Mouse (Mus musculus): ENCODE results near the gene Gdf15. TPM values are rescaled to one million over a fixed set of nuclear protein-coding genes. Genes with fewer than 3 reads are reported as not detected.

The Gdf15 gene
- total and polyA plus RNA-seq, 2 experiments from 2014 or later = 0.15 to 1.7 TPM

DNA sequence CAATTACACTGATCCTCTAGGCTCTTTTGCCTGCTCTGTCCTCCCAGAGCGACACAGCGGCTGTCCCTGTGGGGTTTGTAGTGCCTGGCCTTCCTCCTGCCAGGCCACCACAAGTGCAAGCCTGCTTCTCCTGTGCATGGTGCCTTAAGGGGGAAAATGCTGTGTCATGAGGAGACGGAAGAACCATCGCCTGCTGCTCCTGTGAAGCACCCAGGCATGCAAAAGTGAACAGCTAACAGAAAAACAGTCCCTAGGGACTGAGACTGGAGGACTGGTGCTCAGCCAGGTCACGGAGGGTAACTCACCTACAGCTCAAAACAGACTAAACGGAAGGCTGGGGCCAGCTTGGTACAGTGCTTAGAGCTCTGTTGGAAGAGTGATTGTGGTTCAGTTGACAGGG is 3.3 kb upstream of the Gdf15 start:
- Histone ChIP-seq H3K9me3 (replicated peaks; ENCODE audit: control insufficient read depth, low read length) (no peaks in the 10 kb centered on the region), H3K27ac (ENCODE audit: low read depth) (no peak overlapping the region), H3K4me3 (ENCODE audit: low read depth, low read length) (no peak overlapping the region), H3K9ac (replicated peaks; ENCODE audit: low read depth, low read length) (no peak overlapping the region), H3K27me3 (ENCODE audit: control insufficient read depth, insufficient read depth, low read length) (no peaks in the 10 kb centered on the region), H3K36me3 (replicated peaks; ENCODE audit: control insufficient read depth, insufficient read depth, low read length) (no peaks in the 10 kb centered on the region), H3K4me2 (ENCODE audit: low read depth, low read length) (no peak overlapping the region), H3K4me1 (ENCODE audit: control insufficient read depth, insufficient read depth) (peaks cover 39% of the 10 kb centered on the region)
- DNase-seq (ENCODE audit: low spot score) = no peak
- ATAC-seq (ENCODE audit: insufficient read depth, low read depth) = no peak
- TF ChIP-seq CTCF (IDR thresholded peaks at IDR 0.05; ENCODE audit: low read depth) (no peak), EP300 (IDR thresholded peaks at IDR 0.05; ENCODE audit: low read depth) (no peak)
- WGBS = 77% methylated on average over 6 of the region's 6 CpGs

- Histone ChIP-seq H3K4me1 (ENCODE audit: control insufficient read depth, insufficient read depth) (peaks cover 41% of the 10 kb centered on the region), H3K9me3 (replicated peaks; ENCODE audit: control insufficient read depth, low read length) (no peaks in the 10 kb centered on the region), H3K27ac (ENCODE audit: low read depth) (peak overlapping the region; percentile 75), H3K27me3 (ENCODE audit: control insufficient read depth, insufficient read depth, low read length) (no peaks in the 10 kb centered on the region), H3K9ac (replicated peaks; ENCODE audit: low read depth, low read length) (0 out of 2 replicates have a peak overlapping the region, but pooled peaks have one; percentile 30), H3K4me2 (ENCODE audit: low read depth, low read length) (no peak overlapping the region), H3K4me3 (ENCODE audit: low read depth, low read length) (no peak overlapping the region), H3K36me3 (replicated peaks; ENCODE audit: control insufficient read depth, insufficient read depth, low read length) (no peaks in the 10 kb centered on the region)
- TF ChIP-seq CTCF (IDR thresholded peaks at IDR 0.05; ENCODE audit: low read depth) (no peak), EP300 (IDR thresholded peaks at IDR 0.05; ENCODE audit: low read depth) (peak; percentile 89; the same call in 1 of the 2 replicates)
- WGBS = 22% methylated on average over 6 of the region's 6 CpGs
- peak; percentile 69 for DNase-seq (ENCODE audit: low spot score)
- peak; percentile 52; the same call in 1 of the 2 replicates for ATAC-seq (ENCODE audit: insufficient read depth, low read depth)
These were observed 1.8 kb upstream of the Gdf15 start for GRCm38 (mm10) chr8:70634066-70634465.

GRCm38 (mm10) chr8:70631436-70631835 is 820 bp downstream of the Gdf15 start:
- DNase-seq (ENCODE audit: low spot score) = peak; percentile 37
- no peak overlapping the region for H3K9ac ChIP-seq (replicated peaks; ENCODE audit: low read depth, low read length)

DNA sequence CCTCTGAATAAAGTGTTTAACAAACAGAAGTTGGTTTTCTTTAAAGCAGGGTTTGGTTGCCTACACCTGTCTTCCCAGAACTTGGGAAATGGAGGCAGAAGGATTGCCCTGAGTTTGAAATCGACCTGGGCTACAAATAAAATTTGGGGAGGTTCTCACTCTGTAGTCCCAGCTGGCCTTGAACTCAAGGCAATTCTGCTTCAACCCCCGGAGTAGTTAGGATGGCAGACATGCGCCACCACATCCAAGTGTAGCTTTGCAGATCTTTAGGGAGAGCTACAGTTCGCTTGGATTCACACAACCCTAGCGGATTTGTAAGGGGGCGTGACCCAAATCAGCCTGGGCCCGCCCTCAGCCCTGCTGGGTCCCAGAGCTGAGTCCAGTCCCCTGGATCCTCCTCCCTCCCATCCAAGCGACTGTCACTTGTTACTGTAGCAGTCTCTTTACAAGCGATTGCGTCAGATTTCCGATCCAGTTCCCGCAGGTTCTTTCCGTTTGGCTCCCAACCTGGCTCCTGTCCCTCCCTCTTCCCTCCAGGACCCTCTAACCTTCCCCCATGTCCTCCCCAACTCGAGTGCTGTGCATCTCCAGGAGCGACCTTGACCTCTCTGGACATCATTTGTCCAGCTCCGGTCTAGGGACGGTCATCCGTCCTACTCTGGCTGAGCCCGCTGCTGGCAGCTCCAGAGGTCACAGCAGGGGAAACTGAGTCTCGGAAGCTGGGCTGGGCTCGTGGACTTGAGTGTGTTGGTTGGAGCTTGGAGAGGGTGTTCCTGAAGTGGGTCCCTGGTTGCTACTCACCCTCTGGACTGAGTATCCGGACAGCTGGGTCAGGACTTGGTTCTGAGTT is 1.5 kb downstream of the Gdf15 start:
- no peaks in the 10 kb centered on the region for H3K9me3 ChIP-seq (replicated peaks; ENCODE audit: control insufficient read depth, low read length)

More at GRCm38 (mm10) chr8:70631436-70631835, 820 bp downstream of the Gdf15 start:
- Histone ChIP-seq H3K4me3 (ENCODE audit: low read depth, low read length) (0 out of 2 replicates have a peak overlapping the region, but pooled peaks have one; percentile 3), H3K27ac (ENCODE audit: low read depth) (peak overlapping the region; percentile 7; the same call in 1 of the 2 replicates), H3K36me3 (replicated peaks; ENCODE audit: control insufficient read depth, insufficient read depth, low read length) (no peaks in the 10 kb centered on the region), H3K9me3 (replicated peaks; ENCODE audit: control insufficient read depth, low read length) (no peaks in the 10 kb centered on the region), H3K27me3 (ENCODE audit: control insufficient read depth, insufficient read depth, low read length) (no peaks in the 10 kb centered on the region), H3K4me2 (ENCODE audit: low read depth, low read length) (peak overlapping the region; percentile 32; the same call in 1 of the 2 replicates), H3K4me1 (ENCODE audit: control insufficient read depth, insufficient read depth) (peaks cover 35% of the 10 kb centered on the region)
- 18% methylated on average over 24 of the region's 24 CpGs for WGBS
- ATAC-seq (ENCODE audit: insufficient read depth, low read depth) = peak; percentile 25
- no peak for TF ChIP-seq CTCF (IDR thresholded peaks at IDR 0.05; ENCODE audit: low read depth)
- no peak for TF ChIP-seq EP300 (IDR thresholded peaks at IDR 0.05; ENCODE audit: low read depth)

DNA sequence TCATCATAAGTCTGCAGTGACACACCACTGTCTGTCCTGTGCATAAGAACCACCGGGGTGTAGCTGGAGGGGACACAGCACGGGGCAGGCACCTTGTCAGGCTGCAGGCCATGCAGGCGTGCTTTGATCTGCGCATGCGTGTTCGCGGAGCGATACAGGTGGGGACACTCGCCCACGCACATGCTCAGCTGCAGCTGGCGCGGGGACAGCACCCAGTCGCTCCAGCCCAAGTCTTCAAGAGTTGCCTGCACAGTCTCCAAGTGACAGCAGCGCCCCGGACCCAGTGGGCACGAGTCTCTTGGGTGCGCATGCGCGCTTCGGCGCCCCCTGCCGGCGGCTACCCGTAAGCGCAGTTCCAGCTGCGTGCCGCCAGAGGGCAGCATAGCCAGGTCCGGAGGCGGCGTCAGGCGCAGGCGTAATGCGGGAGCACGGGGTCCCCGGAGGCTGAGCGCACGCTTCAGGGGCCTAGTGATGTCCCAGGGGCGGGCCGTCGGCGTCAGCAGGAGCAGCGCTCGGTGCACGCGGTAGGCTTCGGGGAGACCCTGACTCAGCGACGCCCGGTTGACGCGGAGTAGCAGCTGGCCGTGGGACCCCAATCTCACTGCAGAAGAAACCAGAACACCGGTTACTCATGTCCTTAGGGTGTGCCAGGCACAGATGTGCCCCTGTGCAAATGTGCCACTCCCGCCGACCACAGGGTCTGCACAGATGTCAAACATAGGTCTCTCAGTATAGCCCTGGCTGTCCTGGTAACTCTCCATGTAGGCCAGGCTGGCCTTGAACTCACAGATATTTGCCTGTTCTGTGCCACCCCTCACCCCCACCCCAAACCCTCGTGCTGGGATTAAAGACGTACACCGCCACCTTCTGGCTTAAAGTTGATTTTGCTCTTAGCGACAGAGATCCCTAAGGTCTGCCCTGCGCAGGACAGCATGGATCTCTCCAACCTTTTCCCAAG is 2.4 kb downstream of the Gdf15 start:
- peaks cover 33% of the 10 kb centered on the region for H3K4me1 ChIP-seq (ENCODE audit: control insufficient read depth, insufficient read depth)
- 2% methylated on average over 60 of the region's 60 CpGs for WGBS
- H3K9me3 ChIP-seq (replicated peaks; ENCODE audit: control insufficient read depth, low read length) = no peaks in the 10 kb centered on the region
- H3K4me3 ChIP-seq (ENCODE audit: low read depth, low read length) = peak overlapping the region; percentile 46
- H3K9ac ChIP-seq (replicated peaks; ENCODE audit: low read depth, low read length) = peak overlapping the region; percentile 16; the same call in 1 of the 2 replicates
- peak; percentile 81 for DNase-seq (ENCODE audit: low spot score)
- TF ChIP-seq CTCF (IDR thresholded peaks at IDR 0.05; ENCODE audit: low read depth) = peak; percentile 100
- peak; percentile 76 for TF ChIP-seq EP300 (IDR thresholded peaks at IDR 0.05; ENCODE audit: low read depth)
- peak; percentile 82 for ATAC-seq (ENCODE audit: insufficient read depth, low read depth)
- H3K4me2 ChIP-seq (ENCODE audit: low read depth, low read length) = peak overlapping the region; percentile 62
- H3K36me3 ChIP-seq (replicated peaks; ENCODE audit: control insufficient read depth, insufficient read depth, low read length) = no peaks in the 10 kb centered on the region
- H3K27ac ChIP-seq (ENCODE audit: low read depth) = peak overlapping the region; percentile 63
- H3K27me3 ChIP-seq (ENCODE audit: control insufficient read depth, insufficient read depth, low read length) = no peaks in the 10 kb centered on the region

More for the DNA sequence above, 1.5 kb downstream of the Gdf15 start:
- ATAC-seq (ENCODE audit: insufficient read depth, low read depth) = peak; percentile 19
- no peak overlapping the region; the same call in 1 of the 2 replicates for H3K9ac ChIP-seq (replicated peaks; ENCODE audit: low read depth, low read length)
- H3K4me1 ChIP-seq (ENCODE audit: control insufficient read depth, insufficient read depth) = peaks cover 35% of the 10 kb centered on the region
- H3K27me3 ChIP-seq (ENCODE audit: control insufficient read depth, insufficient read depth, low read length) = no peaks in the 10 kb centered on the region
- H3K36me3 ChIP-seq (replicated peaks; ENCODE audit: control insufficient read depth, insufficient read depth, low read length) = no peaks in the 10 kb centered on the region
- H3K4me2 ChIP-seq (ENCODE audit: low read depth, low read length) = peak overlapping the region; percentile 5
- peak overlapping the region; percentile 62; the same call in 1 of the 2 replicates for H3K27ac ChIP-seq (ENCODE audit: low read depth)
- peak; percentile 45 for DNase-seq (ENCODE audit: low spot score)
- WGBS = 15% methylated on average over 22 of the region's 22 CpGs
- TF ChIP-seq EP300 (IDR thresholded peaks at IDR 0.05; ENCODE audit: low read depth) (no peak), CTCF (IDR thresholded peaks at IDR 0.05; ENCODE audit: low read depth) (no peak)
- H3K4me3 ChIP-seq (ENCODE audit: low read depth, low read length) = 0 out of 2 replicates have a peak overlapping the region, but pooled peaks have one; percentile 3
